Mouse (Mus musculus): ENCODE data around the gene Sbf1. TPM values are rescaled to one million over a fixed set of nuclear protein-coding genes. Genes with fewer than 3 reads are reported as not detected.

The Sbf1 gene
- total RNA-seq, 2 experiments from 2014 or later = 62.0 to 62.1 TPM

GRCm38 (mm10) chr15:89286582-89286981, 28.5 kb downstream of the Sbf1 start:
- no peak for DNase-seq

GRCm38 (mm10) chr15:89286114-89286513, 29.0 kb downstream of the Sbf1 start:
- intact Hi-C loops (cut with DNase I) = no loop called here
- no peak for DNase-seq

More at GRCm38 (mm10) chr15:89286582-89286981, 28.5 kb downstream of the Sbf1 start:
- intact Hi-C loops (cut with DNase I) = no loop called here

DNA sequence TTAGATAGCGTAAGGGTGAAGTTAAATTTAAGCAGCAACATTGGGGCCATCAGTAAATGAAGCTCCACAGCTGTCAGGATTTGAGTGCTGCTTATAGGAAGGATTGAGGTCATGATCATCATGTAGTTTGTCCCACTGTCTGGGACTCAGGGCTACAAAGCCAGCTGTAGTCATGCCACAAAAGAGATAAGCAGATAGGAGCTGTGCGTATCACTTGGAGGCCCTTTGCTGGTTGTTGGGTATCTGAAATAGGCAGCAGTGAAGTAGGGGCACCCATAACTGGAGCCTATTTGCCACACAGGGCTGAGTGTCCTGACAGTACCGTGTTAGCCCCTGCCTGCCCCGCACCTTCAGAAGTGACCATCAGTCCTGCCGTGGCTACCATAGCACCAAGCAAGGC, 29.6 kb downstream of the Sbf1 start:
- no peak for DNase-seq
- intact Hi-C loops (cut with DNase I) = no loop called here

DNA sequence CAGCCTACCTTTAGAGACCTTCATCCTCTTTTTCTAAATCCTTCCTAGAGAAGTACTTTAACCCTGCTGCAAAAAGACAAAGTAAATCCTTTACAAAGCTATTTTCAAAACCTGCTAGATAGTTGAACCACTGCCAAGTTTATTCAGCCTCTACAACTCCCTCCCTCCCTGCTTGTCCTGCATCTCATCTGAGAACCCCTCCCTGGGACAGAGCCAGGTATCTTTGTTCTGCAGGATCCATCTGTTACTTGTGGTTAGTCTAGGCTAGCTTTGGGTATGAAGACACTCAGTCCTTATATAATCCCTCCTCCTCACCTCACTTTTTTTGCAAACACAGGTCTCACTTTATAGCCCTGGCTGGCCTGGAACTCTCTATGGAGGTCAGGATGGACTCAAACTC, 30.1 kb downstream of the Sbf1 start:
- no peak for DNase-seq
- intact Hi-C loops (cut with DNase I) = no loop called here

DNA sequence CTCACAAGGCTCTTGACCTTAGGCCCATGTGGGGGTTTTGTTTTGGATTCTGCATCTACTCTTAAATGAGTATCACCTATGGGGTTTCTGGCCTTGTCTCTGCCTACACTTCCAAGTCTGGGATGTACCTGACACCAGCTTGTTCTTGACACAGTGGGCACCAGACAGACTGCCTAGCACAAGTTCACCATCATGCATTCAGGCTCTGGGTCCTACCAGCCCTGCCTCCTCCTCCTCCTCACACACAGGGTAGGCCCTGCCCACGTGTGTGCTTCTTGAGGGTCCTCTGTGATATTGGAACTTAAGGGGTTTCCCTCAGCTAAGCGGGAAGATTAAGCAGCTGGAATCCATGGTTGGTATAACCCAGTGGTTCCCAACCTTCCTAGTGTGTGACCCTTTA, 31.0 kb downstream of the Sbf1 start:
- DNase-seq = peak in 1 of 2 experiments; percentile 2
- intact Hi-C loops (cut with DNase I) = no loop called here

DNA sequence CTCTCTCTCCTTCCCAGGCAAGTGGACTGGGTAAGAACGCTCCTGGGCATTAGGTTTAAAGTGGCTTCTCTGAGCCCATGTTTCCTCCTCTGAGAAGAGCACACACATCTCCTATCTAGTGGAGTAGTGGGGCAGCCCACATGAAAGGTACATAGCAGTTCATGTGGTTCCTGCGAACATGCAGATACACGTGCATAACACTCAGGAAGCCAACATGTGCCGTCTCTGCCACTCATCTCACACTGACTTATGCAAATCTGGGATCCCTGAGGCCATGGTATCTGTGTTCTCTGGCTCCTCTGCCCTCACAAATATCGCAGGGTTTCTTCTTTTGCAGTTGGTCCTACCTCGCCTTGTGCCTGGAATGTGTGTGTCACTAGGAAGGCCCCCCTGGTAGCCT, 32.6 kb downstream of the Sbf1 start:
- intact Hi-C loops (cut with DNase I) = no loop called here
- DNase-seq = no peak

- intact Hi-C loops (cut with DNase I) = no loop called here
- no peak for DNase-seq
Measured at GRCm38 (mm10) chr15:89277366-89277765, 37.7 kb downstream of the Sbf1 start.

GRCm38 (mm10) chr15:89275497-89275896, 39.6 kb downstream of the Sbf1 start:
- DNase-seq = no peak
- intact Hi-C loops (cut with DNase I) = no loop called here

DNA sequence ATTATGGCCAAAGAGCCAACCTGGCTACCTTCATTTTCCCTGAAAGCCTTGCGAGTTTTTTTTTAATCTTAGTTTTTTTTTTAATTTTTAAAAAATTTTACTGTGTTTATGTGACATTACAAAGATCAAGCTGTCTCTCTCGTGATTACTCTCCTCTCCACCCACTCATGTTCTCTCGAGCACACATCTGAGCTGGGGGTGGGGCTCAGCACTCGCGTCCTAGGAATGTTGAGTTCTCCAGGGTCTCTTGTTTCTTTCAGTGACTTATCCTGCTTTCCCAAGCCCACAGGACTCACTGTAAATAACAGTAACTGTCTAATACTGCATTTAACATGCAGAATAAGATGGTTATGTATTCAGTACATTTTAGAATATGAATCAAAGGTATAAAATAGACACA, 50.6 kb downstream of the Sbf1 start:
- intact Hi-C loops (cut with DNase I) = no loop called here
- DNase-seq = no peak

DNA sequence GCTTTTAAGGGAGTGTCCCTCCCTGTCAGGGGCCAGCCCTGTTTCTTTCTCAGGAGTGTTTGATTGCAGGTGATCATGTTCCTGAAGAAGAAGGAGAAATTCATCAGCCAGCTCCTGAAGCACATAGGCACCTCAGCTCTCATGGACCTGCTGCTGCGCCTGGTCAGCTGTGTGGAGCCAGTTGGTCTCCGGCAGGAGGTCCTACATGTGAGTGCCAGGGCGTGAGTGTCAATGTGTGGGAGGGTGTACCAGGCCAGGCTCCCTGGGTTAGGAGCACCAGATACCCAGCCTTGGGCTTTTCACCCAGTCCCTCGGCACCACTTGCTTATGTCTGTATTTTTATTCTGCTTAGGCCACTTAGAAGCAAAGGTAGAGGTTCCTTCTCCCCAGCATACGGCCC, 56.1 kb downstream of the Sbf1 start:
- intact Hi-C loops (cut with DNase I) = no loop called here
- no peak for DNase-seq

GRCm38 (mm10) chr15:89255330-89255729, 59.8 kb downstream of the Sbf1 start:
- intact Hi-C loops (cut with DNase I) = no loop called here
- DNase-seq = no peak

- DNase-seq = no peak
Measured at GRCm38 (mm10) chr15:89249063-89249462, 66.0 kb downstream of the Sbf1 start.

GRCm38 (mm10) chr15:89241025-89241424, 74.1 kb downstream of the Sbf1 start:
- DNase-seq = no peak
- intact Hi-C loops (cut with DNase I) = no loop called here

More at GRCm38 (mm10) chr15:89249063-89249462, 66.0 kb downstream of the Sbf1 start:
- intact Hi-C loops (cut with DNase I) = no loop called here

DNA sequence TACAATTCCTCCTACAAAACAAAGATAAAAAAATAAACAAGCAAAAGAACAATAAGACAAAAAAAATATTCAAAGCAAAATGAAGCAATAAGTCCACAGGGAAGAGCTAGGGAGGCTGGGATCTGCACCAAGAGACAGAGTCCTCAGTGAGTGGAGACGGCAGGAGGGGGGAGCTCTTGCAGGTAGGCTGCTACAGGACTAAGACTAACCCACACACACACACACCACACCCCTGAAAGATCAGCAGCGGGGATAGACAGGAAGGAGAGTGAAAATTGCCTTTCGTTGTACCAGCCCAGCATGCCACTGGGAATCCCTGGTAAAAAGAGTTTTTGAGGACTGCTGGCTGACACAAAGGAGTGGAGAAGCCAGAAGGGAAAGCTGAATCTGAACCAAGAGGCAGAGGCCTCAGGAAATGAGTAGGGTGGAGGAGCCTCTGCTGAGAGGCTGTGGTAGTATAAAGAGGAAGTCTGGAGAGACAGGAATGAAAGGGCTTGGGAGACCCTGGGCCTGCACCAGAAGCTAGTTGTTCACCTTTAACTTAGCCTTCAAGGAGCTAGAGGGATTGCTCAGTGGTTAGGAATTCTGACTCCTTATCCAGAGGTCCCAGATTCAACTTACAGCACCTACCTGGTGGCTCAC, 75.2 kb downstream of the Sbf1 start:
- intact Hi-C loops (cut with DNase I) = no loop called here

More for the DNA sequence above, 75.2 kb downstream of the Sbf1 start:
- no peak for DNase-seq

Small RNAs within 50 kb of the gene (microRNA-seq; reads per million reads assigned to microRNA genes)
- 0.36 to 0.74 reads per million in 2 experiments for gene Mir6959

Other genes starting within 250 kb of the Sbf1 start
- 10 to 100 TPM; 29.5 to 29.7 TPM for gene Trabd, start 240.2 kb downstream of the Sbf1 start, total RNA-seq (2021)
- gene Selenoo, start 226.2 kb downstream of the Sbf1 start, total RNA-seq (2021) = 10 to 100 TPM; 12.5 to 14.4 TPM
- 1 to 10 TPM; 7.0 to 8.0 TPM for gene Tubgcp6, start 192.2 kb downstream of the Sbf1 start, total RNA-seq (2021)
- gene Hdac10, start 186.6 kb downstream of the Sbf1 start, total RNA-seq (2021) = 1 to 10 TPM; 4.9 to 6.4 TPM
- 100 to 1,000 TPM; 131 to 136 TPM for gene Mapk12, start 174.6 kb downstream of the Sbf1 start, total RNA-seq (2021)
- 1 to 10 TPM in 1 of 2 experiments, under 1 TPM in 1; 0.79 to 1.1 TPM for gene Mapk11, start 165.7 kb downstream of the Sbf1 start, total RNA-seq (2021)
- gene Plxnb2, start 134.5 kb downstream of the Sbf1 start, total RNA-seq (2021) = 1 to 10 TPM; 8.9 to 9.6 TPM
- gene Dennd6b, start 118.8 kb downstream of the Sbf1 start, total RNA-seq (2021) = 1 to 10 TPM; 7.6 to 9.0 TPM
- 10 to 100 TPM; 81.0 to 85.9 TPM for gene Ppp6r2, start 103.8 kb downstream of the Sbf1 start, total RNA-seq (2021)
- gene Adm2, start 7.4 kb upstream of the Sbf1 start, total RNA-seq (2021) = not detected
- gene Miox, start 19.1 kb upstream of the Sbf1 start, total RNA-seq (2021) = not detected
- gene Lmf2, start 40.3 kb upstream of the Sbf1 start, total RNA-seq (2021) = 10 to 100 TPM; 12.0 to 12.6 TPM
- gene Ncaph2, start 40.4 kb upstream of the Sbf1 start, total RNA-seq (2021) = 10 to 100 TPM; 36.7 to 43.0 TPM
- 10 to 100 TPM; 12.0 to 19.1 TPM for gene Sco2, start 58.5 kb upstream of the Sbf1 start, total RNA-seq (2021)
- gene Tymp, start 61.7 kb upstream of the Sbf1 start, total RNA-seq (2021) = under 1 TPM; 0.35 to 0.48 TPM
- gene Odf3b, start 64.0 kb upstream of the Sbf1 start, total RNA-seq (2021) = under 1 TPM; 0.42 to 0.87 TPM
- gene Klhdc7b, start 69.6 kb upstream of the Sbf1 start, total RNA-seq (2021) = not detected
- not detected for gene Syce3, start 95.2 kb upstream of the Sbf1 start, total RNA-seq (2021)
- gene Cpt1b, start 110.6 kb upstream of the Sbf1 start, total RNA-seq (2021) = 100 to 1,000 TPM; 255 to 278 TPM
- gene C730034F03Rik, start 114.3 kb upstream of the Sbf1 start, total RNA-seq (2021) = under 1 TPM; 0.20 to 0.47 TPM
- gene Gm44502, start 114.4 kb upstream of the Sbf1 start, total RNA-seq (2021) = 1 to 10 TPM in 1 of 2 experiments, not detected in 1; 1.5 TPM
- gene Chkb, start 114.6 kb upstream of the Sbf1 start, total RNA-seq (2021) = 10 to 100 TPM; 20.8 to 30.0 TPM
- gene Mapk8ip2, start 138.6 kb upstream of the Sbf1 start, total RNA-seq (2021) = under 1 TPM; 0.28 to 0.30 TPM
- gene Arsa, start 162.1 kb upstream of the Sbf1 start, total RNA-seq (2021) = 1 to 10 TPM; 3.0 to 3.8 TPM
- 10 to 100 TPM; 14.4 to 15.5 TPM for gene Shank3, start 184.3 kb upstream of the Sbf1 start, total RNA-seq (2021)

All from gastrocnemius, postnatal 36 days (tissue).